Mouse (Mus musculus) urinary bladder, postnatal 4 days (tissue): ENCODE data around the gene Olfr364-ps1.

ENCODE experiments used
- DNase-seq, 2 experiments: peaks; one replicate each; pipeline ENCODE4 v3.0.0; 2021 to 2022; ENCODE audit warnings: low spot score in 2 of 2

Olfr364-ps1 gene

DNA sequence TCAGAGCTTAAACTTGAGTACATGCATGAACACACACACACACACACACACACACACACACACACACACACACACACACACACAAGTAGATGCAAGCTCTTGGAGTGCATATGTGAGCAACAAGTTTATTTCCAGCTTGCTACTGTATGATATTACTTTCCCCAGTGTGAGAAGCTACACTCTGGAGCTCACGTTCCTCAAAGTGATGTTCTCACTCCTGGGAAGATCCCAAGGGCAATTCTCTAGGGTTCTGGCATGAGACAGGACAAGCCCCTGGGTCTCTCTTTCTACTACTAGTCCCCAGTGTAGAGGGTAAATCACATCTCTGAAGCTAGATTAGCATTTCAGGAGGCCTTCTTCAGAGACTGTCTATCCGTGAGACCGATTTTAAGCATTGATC is at the start of gene Olfr364-ps1:
Gene Olfr364-ps1, plus strand, starts transcription at position 301 of the 400 bp plus-strand sequence.
- DNase-seq, result no peak

DNA sequence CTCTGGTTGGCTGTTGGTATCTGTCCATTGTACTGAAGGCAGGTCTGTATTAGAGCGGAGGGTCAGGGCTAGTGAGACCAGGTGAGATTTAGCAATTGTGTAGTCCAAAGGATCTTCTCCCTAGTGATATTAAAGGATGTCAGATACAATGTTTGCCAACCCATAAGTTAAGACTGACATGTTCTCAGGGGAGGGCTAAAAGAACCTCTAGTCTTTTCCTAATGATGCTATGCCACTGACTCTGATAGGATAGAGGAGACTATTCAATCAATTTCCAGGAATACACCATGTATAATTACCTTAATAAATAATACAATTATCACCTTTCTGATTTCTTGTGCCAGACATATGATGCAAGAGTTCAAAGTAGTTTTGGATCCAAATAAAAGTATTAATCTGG is 21.3 kb upstream of the Olfr364-ps1 start, which contains the start of gene Olfr362:
Gene Olfr362, minus strand, starts transcription at position 101 of the 400 bp plus-strand sequence.
- DNase-seq, result no peak

DNA sequence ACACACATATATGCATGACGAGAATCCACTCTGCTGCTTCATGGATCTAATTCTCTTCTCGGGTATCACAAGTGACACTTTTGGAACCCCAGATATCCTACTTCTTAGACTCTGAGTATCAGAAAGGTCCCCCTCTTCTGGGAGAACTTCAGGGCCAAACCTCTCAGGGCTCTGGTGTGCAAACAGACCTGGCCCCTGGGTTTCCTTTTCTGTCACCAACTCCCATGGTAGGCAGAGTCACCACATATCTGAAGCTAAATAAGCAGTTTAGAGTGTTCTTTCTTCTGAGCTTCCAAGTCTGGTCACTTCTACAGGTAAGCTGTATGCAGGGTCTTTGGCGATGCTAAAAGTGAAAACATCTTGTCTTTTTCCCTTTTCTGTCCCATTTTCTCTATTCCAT is 48.8 kb downstream of the Olfr364-ps1 start, which contains the start of gene Olfr365:
Gene Olfr365, plus strand, starts transcription at position 301 of the 400 bp plus-strand sequence.
- no peak for DNase-seq
